Mouse (Mus musculus) lung, embryonic 15.5 days (tissue): ENCODE results near the gene Zbtb8os. TPM values are rescaled to one million over a fixed set of nuclear protein-coding genes. Genes with fewer than 3 reads are reported as not detected.
"Not testable (repeated sequence)": the region's sequence is repeated elsewhere in the genome, so short reads cannot be mapped to it uniquely, and the experiment has no call there.

Experiments used
- ATAC-seq: fragments of 200-750 bp; cut with Nextera tagmentation; 2 replicates; pipeline ENCODE4 v1.8.0; 2017; ENCODE audit warnings: moderate number of reproducible peaks, borderline replicate concordance; ENCODE audit not compliant: low FRiP score, low TSS enrichment; ENCODE audit errors: extremely low read depth
- H3K27ac ChIP-seq: fragments of 300-500 bp; sonication (generic); 2 replicates; pipeline ENCODE4 v1.5.1; 2015; ENCODE audit warnings: moderate library complexity, mild to moderate bottlenecking, inconsistent platforms
- H3K27me3 ChIP-seq: fragments of 300-500 bp; sonication (generic); 2 replicates; pipeline ENCODE4 v1.6.1; 2015; ENCODE audit warnings: inconsistent platforms
- H3K36me3 ChIP-seq: fragments of 300-500 bp; sonication (generic); 2 replicates; pipeline ENCODE4 v1.6.1; 2015; ENCODE audit warnings: inconsistent platforms
- H3K4me1 ChIP-seq: fragments of 300-500 bp; sonication (generic); 2 replicates; pipeline ENCODE4 v1.6.1; 2015; ENCODE audit warnings: inconsistent platforms
- H3K4me2 ChIP-seq: fragments of 300-500 bp; sonication (generic); 2 replicates; pipeline ENCODE4 v1.6.1; 2015; ENCODE audit warnings: inconsistent platforms, mild to moderate bottlenecking, moderate library complexity
- H3K4me3 ChIP-seq: fragments of 300-500 bp; sonication (generic); 2 replicates; pipeline ENCODE4 v1.5.1; 2015; ENCODE audit warnings: mild to moderate bottlenecking, inconsistent platforms
- H3K9ac ChIP-seq: fragments of 300-500 bp; sonication (generic); 2 replicates; pipeline ENCODE4 v1.6.1; 2015; ENCODE audit warnings: inconsistent platforms
- H3K9me3 ChIP-seq: fragments of 300-500 bp; sonication (generic); 2 replicates; pipeline ENCODE4 v1.6.1; 2016; ENCODE audit warnings: inconsistent platforms
- WGBS: fragments of 180-500 bp; shearing (Covaris S2); methylation state at CpG from one replicate; pipeline ENCODE4 v1.1.7; 2015; 5-methylcytosine and 5-hydroxymethylcytosine counted together
- polyA plus RNA-seq: library from polyadenylated mRNA; unstranded; fragments of >200 nt; fragmentation: Nextera tagmentation; extraction: Ambion mirVana; gene quantifications from 2 replicates; pipeline ENCODE4 v1.2.1, GENCODE M21; 2015

Zbtb8os gene
- polyA plus RNA-seq, 1 experiment from 2014 or later: 44.0 TPM

- Histone ChIP-seq H3K4me3 (peak overlapping the region; percentile 91), H3K36me3 (peaks cover 4% of the 10 kb centered on the region), H3K9me3 (no peaks in the 10 kb centered on the region), H3K4me1 (peaks cover 29% of the 10 kb centered on the region), H3K9ac (peak overlapping the region; percentile 67), H3K27ac (peak overlapping the region; percentile 99), H3K27me3 (no peaks in the 10 kb centered on the region), H3K4me2 (peak overlapping the region; percentile 80)
- ATAC-seq: no peak
- whole genome bisulfite sequencing: 39% methylated on average over 14 of the region's 14 CpGs
Measured at GRCm38 (mm10) chr4:129336291-129336690, 796 bp downstream of the Zbtb8os start.

- Histone ChIP-seq H3K36me3 (peaks cover 25% of the 10 kb centered on the region), H3K27me3 (no peaks in the 10 kb centered on the region), H3K4me3 (no peak overlapping the region), H3K4me2 (no peak overlapping the region), H3K4me1 (peaks cover 12% of the 10 kb centered on the region; the same call in 1 of the 2 replicates), H3K9me3 (no peaks in the 10 kb centered on the region), H3K27ac (no peak overlapping the region), H3K9ac (no peak overlapping the region)
- WGBS: 85% methylated on average over 3 of the region's 3 CpGs
- ATAC-seq: no peak
Measured at GRCm38 (mm10) chr4:129339743-129340142, 4.2 kb downstream of the Zbtb8os start.

GRCm38 (mm10) chr4:129341888-129342287, 6.4 kb downstream of the Zbtb8os start:
- Histone ChIP-seq H3K9me3 (no peaks in the 10 kb centered on the region), H3K27me3 (no peaks in the 10 kb centered on the region), H3K27ac (no peak overlapping the region), H3K4me3 (no peak overlapping the region), H3K9ac (no peak overlapping the region), H3K36me3 (peaks cover 28% of the 10 kb centered on the region), H3K4me2 (no peak overlapping the region), H3K4me1 (0 out of 2 replicates have a peak, but pooled peaks cover 7% of the 10 kb centered on the region)
- WGBS: 88% methylated on average over 1 of the region's 1 CpGs
- no peak for ATAC-seq

GRCm38 (mm10) chr4:129342705-129343104, 7.2 kb downstream of the Zbtb8os start:
- no peaks in the 10 kb centered on the region for H3K27me3 ChIP-seq
- H3K9ac ChIP-seq: no peak overlapping the region
- H3K4me3 ChIP-seq: no peak overlapping the region
- H3K4me1 ChIP-seq: no peaks in the 10 kb centered on the region
- H3K9me3 ChIP-seq: no peaks in the 10 kb centered on the region
- no peak overlapping the region for H3K4me2 ChIP-seq
- 75% methylated on average over 2 of the region's 2 CpGs for WGBS
- H3K27ac ChIP-seq: no peak overlapping the region
- ATAC-seq: no peak
- peaks cover 30% of the 10 kb centered on the region for H3K36me3 ChIP-seq

- Histone ChIP-seq H3K4me3 (no peak overlapping the region), H3K36me3 (peaks cover 30% of the 10 kb centered on the region), H3K27me3 (no peaks in the 10 kb centered on the region), H3K27ac (no peak overlapping the region), H3K9ac (no peak overlapping the region), H3K4me2 (no peak overlapping the region), H3K9me3 (no peaks in the 10 kb centered on the region), H3K4me1 (no peaks in the 10 kb centered on the region)
- 64% methylated on average over 15 of the region's 15 CpGs for WGBS
- ATAC-seq: no peak
Measured at GRCm38 (mm10) chr4:129346481-129347154, 11.1 kb downstream of the Zbtb8os start.

GRCm38 (mm10) chr4:129350644-129351043, 15.1 kb downstream of the Zbtb8os start:
- no peak overlapping the region for H3K27ac ChIP-seq
- peak; percentile 74; the same call in 1 of the 2 replicates for ATAC-seq
- no peaks in the 10 kb centered on the region for H3K27me3 ChIP-seq
- no peak overlapping the region for H3K9ac ChIP-seq
- H3K36me3 ChIP-seq: peaks cover 30% of the 10 kb centered on the region
- no peaks in the 10 kb centered on the region for H3K9me3 ChIP-seq
- 6% methylated on average over 1 of the region's 1 CpGs for WGBS
- no peak overlapping the region for H3K4me2 ChIP-seq
- H3K4me3 ChIP-seq: no peak overlapping the region
- H3K4me1 ChIP-seq: no peaks in the 10 kb centered on the region

GRCm38 (mm10) chr4:129351111-129351510, 15.6 kb downstream of the Zbtb8os start:
- Histone ChIP-seq H3K27me3 (no peaks in the 10 kb centered on the region), H3K27ac (no peak overlapping the region), H3K9ac (no peak overlapping the region), H3K4me1 (no peaks in the 10 kb centered on the region), H3K36me3 (peaks cover 34% of the 10 kb centered on the region), H3K4me2 (no peak overlapping the region), H3K9me3 (no peaks in the 10 kb centered on the region), H3K4me3 (no peak overlapping the region)
- no peak for ATAC-seq
- 66% methylated on average over 6 of the region's 6 CpGs for WGBS

- Histone ChIP-seq H3K4me1 (no peaks in the 10 kb centered on the region), H3K36me3 (peaks cover 46% of the 10 kb centered on the region), H3K9ac (no peak overlapping the region), H3K9me3 (no peaks in the 10 kb centered on the region), H3K27me3 (no peaks in the 10 kb centered on the region), H3K4me3 (no peak overlapping the region), H3K4me2 (no peak overlapping the region), H3K27ac (no peak overlapping the region)
- 84% methylated on average over 12 of the region's 12 CpGs for WGBS
- no peak for ATAC-seq
Measured at GRCm38 (mm10) chr4:129353176-129353575, 17.7 kb downstream of the Zbtb8os start.

GRCm38 (mm10) chr4:129354236-129354635, 18.7 kb downstream of the Zbtb8os start:
- Histone ChIP-seq H3K27me3 (no peaks in the 10 kb centered on the region), H3K36me3 (peaks cover 53% of the 10 kb centered on the region)
- WGBS: 67% methylated on average over 15 of the region's 15 CpGs

GRCm38 (mm10) chr4:129357613-129358163, 22.2 kb downstream of the Zbtb8os start:
- Histone ChIP-seq H3K4me1 (no peaks in the 10 kb centered on the region), H3K9me3 (no peaks in the 10 kb centered on the region), H3K27me3 (no peaks in the 10 kb centered on the region), H3K36me3 (peaks cover 61% of the 10 kb centered on the region), H3K27ac (no peak overlapping the region), H3K4me3 (no peak overlapping the region), H3K9ac (no peak overlapping the region), H3K4me2 (no peak overlapping the region)
- 76% methylated on average over 15 of the region's 15 CpGs for WGBS
- ATAC-seq: no peak

More at GRCm38 (mm10) chr4:129354236-129354635, 18.7 kb downstream of the Zbtb8os start:
- Histone ChIP-seq H3K9me3 (no peaks in the 10 kb centered on the region), H3K4me1 (no peaks in the 10 kb centered on the region), H3K27ac (no peak overlapping the region), H3K4me2 (no peak overlapping the region), H3K4me3 (no peak overlapping the region), H3K9ac (no peak overlapping the region)
- no peak for ATAC-seq

GRCm38 (mm10) chr4:129362238-129362637, 26.7 kb downstream of the Zbtb8os start:
- not testable (repeated sequence) for ATAC-seq, H3K4me3 ChIP-seq, H3K4me2 ChIP-seq, H3K9ac ChIP-seq, H3K27ac ChIP-seq, H3K27me3 ChIP-seq, H3K4me1 ChIP-seq, H3K9me3 ChIP-seq
- H3K36me3 ChIP-seq: peaks cover 27% of the 10 kb centered on the region
- WGBS: 88% methylated on average over 3 of the region's 3 CpGs

GRCm38 (mm10) chr4:129362771-129363170, 27.3 kb downstream of the Zbtb8os start:
- peaks cover 26% of the 10 kb centered on the region for H3K36me3 ChIP-seq
- H3K27ac ChIP-seq: no peak overlapping the region
- H3K27me3 ChIP-seq: no peaks in the 10 kb centered on the region
- 61% methylated on average over 5 of the region's 5 CpGs for WGBS
- H3K9ac ChIP-seq: no peak overlapping the region
- H3K4me3 ChIP-seq: no peak overlapping the region
- H3K4me1 ChIP-seq: no peaks in the 10 kb centered on the region
- H3K9me3 ChIP-seq: no peaks in the 10 kb centered on the region
- ATAC-seq: no peak
- H3K4me2 ChIP-seq: no peak overlapping the region
